Mouse (Mus musculus) adrenal gland, postnatal 4 days (tissue): ENCODE measurements at regions not wholly inside any gene's neighbourhood (a gene's known extent, or its start where the extent isn't known, plus 50 kb on each side); places are given as distances from the start of the nearest gene placed in this dataset.

ENCODE experiments used
- DNase-seq, 2 experiments: peaks; one replicate each; pipeline ENCODE4 v3.0.0; 2021 to 2022; ENCODE audit warnings: low spot score in 2 of 2, mixed read lengths in 2 of 2

DNA sequence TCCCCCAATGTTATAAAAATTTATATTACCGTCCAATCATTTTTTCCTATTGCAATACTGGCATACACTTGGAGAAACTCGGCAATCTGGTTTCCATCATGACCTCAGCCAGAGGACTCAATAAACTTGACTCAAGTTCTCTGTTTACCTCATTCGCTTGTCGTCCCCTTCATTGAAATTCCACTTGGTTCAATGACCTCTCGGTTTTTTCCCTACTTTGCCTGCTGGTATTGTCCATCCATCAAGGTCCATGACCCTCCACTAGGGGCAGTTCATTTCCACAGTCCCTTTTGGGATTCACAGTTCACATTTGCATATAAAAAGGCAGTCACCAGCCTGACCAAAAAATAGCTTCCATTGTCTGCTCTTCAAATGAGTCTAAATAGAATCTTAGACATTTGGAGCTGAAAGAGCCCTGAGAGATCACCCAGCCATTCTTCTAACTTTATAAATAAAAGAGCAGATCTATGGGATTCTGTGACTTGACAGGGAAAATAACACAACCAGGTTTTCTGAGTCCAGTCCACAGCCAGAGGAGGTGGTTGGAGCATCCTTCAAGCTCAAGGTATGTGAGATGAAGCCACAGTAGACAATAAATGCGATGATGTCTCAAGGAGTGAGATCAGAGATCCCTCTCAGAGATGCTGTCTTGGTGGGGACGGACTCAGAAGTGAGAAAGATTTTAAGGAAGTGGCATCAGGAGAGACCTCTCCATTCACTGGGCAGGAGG lies 347.4 kb upstream of the Jarid2 start:
- DNase-seq, result no peak

DNA sequence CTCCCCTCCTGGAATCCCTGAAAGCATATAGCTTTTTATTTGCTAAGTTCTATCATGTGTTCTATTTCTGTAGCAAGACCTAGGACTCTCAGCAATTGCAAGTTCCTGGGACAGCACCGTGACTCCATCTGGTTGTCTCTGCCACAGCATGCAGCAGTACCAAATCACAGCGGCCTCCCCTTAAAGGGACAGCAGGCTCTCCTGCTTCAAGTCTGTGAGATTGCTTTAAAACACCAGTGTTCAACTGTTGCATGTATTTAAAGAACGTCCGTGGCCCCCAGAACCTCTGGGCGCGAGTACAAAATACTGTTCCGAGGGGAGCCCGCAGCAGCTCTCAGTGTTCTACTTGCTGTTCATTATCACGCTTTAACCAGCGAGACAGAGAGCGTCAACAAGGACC lies 346.0 kb upstream of the Jarid2 start:
- no peak for DNase-seq

DNA sequence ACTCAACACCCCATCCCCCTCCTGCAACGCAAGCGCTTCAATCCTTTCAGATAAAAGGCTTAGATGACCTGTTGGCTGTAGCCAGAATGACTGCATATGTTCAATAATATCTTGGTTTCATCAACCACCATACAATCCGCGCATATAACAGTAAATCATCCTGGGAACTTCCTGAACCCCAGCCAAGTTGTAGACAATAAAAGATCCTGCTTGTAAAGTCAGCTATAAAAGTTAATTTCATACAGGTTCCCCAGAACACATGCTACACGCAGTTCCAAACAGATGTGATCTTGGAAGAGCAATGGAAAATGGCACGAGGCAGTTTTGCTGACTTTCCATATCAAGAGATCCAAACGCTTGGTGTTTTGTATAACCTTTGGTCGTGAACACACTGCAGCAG lies 342.5 kb upstream of the Jarid2 start:
- DNase-seq, result no peak

DNA sequence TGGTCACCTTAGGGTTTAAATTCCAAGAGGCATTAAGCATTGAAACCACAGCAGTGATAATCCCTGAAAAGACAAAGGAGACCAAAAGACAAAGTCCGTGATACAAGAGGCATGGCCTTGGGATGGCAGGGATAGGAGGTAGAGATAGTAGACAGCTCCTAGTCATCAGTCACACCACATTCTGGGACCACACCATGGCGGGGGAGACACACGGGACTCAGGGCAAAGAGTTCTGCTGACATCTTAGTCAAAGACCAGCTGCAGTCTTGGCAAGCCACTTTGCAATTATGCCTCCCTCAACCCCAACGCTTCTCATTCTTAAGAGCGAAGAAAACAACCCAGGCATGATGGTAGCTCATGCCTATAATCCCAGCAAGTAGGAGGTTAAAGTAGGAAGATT lies 339.6 kb upstream of the Jarid2 start:
- no peak for DNase-seq

DNA sequence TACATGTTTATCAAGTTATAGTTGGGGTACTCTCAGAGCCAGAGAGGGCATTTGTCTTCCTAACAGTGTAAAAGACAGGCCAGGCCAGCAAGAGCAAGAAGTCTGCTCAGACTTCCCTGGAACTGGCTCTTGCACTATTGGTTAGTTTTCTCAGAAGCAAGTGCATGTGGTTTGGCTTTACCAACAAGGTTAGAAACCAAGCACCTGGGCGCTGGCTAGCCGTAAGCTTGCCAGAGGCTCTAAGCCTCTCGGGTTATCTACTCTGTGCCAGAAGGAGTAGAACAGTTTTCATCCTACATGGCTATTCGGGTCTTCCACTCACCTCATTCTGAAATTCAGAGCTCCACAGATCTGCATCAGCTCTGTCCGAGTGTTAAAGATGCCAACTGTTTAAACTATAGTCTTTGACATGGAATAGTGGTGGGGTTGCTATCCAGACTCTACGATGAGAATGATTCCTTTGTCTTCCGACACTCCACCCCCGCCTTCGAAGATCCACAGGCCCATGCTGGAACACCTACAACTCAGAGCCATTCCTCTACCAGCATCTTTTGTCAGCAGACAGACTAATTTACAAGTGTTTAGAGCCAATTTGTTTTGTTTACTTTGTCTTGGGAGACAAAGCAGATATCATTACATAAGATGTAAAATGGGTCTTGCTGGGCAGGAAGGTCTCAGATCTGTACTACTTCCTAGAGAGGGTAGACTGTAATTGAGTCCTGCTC lies 338.4 kb upstream of the Jarid2 start:
- DNase-seq, result no peak

DNA sequence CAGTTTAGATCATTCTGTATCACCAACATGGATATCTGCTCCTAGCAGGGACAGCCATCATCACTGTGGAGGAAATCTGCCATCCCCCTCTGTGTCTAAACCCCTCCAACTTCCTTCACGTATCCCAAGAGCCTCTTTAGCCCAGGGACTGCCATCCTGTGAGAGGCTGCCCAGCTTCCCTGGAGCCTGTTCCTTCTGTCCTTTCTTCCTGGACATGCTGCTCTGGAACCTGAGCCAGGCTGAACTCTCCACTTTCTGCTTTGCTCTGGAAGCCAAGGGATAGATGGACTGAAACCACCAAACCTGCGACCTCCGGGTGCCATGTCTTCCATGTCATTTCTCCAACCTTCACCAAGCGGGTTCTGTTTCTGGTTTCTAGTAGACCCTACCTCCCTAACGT lies 335.3 kb upstream of the Jarid2 start:
- no peak for DNase-seq

DNA sequence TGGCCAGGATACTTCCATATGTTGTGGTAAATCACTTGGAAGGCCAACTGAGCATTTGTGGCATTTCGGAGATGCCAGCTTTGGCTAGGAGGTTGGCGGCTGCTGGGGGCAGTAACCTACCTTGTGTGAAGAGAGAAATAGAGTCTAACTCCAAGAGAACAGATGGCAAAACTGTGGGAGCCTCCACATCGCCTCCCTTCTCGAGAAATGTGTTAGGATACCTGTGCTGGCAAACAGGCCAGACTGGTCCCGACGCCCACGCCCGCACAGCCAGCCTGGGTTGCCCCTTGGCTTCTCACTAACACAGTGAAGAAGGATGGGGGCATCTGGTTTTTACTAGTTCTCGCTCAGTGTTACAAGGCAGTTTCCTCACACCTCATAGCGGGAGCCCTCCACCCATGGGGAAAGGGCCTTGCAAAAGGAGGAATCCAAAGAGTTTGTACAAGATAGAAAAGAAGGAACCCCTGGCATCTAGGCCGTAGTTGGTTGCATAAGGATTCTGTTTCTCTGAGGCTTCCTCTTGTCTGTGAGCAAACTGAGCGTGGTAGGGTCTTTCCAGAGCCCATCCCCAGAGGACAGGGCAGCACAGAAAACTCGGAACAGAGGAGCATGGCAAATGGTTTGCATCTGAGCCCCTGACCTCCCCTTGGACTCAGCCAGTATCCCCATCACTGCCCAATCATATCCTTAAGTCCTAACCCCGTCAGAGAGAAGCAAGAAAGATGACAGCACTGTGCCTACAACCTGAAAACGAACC lies 330.5 kb upstream of the Jarid2 start:
- DNase-seq, result no peak

DNA sequence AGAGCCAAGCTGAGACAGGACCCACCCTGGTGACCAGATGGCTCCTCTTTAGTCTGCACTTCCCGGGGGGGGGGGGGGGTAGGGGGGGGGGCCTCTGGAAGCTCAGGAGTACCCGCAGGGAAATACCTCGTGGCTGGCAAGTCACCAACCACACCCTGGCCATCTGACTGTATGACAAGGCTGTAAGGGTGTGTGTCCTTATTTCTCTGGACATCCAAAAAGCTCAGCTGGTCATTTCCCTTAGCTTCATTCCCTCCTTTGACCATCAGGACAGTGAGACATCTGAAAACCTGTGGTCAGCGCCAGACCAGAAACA lies 329.9 kb upstream of the Jarid2 start:
- DNase-seq, result no peak

DNA sequence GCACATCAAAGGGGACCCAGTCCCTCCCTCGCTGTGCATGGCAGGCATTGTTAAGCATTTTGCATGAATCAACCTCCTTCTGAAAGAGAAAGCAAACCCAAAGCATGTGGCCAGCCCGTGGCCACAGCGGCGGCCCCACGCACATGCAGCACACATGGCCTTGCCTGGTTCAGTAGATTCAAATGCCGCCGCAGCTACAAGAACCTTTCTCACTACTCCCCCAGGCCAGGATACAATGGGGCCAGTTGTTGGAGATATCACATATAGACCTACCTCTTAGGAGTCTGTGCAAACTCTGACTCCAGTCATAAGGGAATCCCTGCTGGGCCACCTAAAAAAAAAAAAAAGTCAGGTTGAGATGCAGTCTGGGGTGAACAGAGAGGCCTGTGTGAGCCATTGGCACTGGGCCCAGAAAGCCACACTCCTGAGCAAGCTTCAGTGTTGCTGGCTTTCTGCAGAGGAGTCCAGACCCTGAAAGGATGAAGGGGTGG lies 329.4 kb upstream of the Jarid2 start:
- DNase-seq, result no peak

DNA sequence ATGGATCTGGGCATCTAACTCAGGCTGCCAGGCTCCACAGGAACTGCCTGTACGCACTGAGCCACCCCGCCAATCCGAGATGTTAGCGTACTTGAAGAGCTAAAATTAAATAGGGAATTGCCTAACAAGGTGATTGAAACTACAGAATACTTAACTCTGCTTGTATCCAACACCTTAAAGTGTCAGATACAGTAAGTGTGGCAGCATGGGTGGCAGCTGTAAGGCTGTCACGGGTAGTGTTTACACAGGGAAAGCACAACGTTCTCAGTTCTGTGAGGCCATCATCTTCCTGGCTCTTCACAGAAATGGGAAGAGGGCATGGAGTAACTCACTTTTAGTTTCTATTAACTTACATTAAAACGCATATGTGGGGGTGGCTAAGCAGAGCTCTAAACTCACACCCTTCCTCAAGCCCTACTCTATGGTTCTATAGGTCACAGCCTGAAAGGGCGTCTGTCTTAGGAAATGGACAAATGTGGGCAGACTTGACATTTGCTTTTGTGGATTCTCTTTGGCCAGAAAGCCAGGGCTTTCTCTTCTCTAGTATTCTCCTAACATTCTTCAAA lies 325.2 kb upstream of the Jarid2 start:
- DNase-seq, result no peak

DNA sequence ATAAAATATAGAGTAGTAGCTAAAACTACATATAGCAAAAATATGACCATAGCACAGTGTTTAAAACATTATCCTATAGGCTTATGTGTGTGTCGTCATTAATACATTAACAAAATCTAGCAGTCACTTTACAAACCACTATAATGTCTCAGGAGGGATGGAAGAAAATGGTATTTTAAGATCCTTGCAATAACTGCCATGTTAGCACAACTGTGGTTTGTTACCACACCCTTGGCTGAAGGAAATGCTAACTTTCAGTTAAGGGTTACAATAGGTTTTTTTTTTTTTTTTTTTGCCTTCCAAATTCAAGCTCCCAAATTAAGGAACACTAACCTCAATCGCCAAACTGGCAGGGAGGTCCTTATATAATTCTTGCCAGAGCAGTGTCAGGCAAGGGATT lies 322.0 kb upstream of the Jarid2 start:
- no peak for DNase-seq

DNA sequence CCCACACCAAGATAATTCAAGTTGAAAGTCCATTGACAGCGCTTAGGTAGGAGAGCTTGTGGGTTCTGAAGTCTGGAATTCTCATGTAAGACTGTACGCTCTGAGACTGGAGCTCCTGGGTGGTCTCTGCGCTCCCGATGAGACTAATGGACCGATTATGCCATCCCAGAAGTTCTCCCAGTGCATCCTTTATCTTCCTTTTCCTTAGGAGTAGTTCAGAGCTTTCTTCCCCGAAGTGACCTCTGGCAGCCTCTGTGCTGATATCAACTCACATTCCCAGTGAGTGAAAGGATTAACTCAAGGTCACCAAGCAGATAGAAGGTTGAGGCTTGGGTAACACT lies 320.7 kb upstream of the Jarid2 start:
- DNase-seq, result no peak

DNA sequence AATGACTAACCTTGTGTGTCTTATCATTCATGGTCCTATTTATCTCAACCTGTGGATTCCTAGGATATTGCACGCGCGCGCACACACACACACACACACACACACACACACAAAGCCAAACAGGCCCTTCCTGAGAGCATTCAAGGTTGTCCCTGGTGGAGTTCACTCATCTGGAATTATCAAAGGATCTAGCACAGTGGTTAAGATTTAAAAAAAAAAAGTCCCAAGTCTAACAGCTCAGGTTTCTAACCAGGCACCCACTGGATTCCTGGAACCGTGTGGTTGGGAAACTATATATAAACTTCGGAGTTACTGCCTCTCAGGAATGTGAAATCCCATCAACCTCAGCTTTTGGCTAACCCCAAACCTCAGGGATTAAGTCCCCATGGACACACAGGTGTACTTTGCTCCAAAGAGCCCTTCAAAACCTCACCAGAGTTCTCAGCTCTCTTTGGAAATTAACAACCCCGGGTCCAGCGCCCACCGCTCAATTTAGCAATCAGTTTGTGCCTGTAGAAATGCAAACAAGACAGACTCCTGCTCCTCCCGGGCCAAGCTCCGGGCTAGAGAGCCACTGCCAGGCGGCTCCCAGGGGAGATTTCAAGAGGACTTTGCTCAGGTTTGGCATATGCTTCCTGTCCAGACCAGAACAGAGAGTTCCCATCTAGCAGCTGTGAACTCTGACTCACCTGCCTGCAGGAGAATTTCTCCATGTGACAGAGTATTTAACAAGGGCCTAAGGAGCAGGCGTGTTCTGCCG lies 320.1 kb upstream of the Jarid2 start:
- peak in 1 of 2 experiments; percentile 10 for DNase-seq

DNA sequence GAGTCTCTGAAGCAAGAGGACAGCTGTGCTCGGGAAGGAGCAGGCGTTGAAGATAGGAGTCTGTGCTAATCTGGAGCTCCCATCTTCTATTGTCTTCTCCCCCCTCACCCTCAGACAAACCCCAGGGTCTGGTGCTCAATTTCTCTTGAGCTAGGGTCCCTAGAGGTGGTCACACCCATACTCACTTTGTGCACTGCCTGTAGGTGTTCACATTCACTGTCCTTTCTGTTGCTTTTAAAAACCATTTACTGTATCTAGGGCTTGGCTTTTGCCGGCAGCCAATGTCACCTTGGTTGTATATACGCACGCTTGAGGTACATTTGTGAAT lies 319.6 kb upstream of the Jarid2 start:
- DNase-seq, result no peak

DNA sequence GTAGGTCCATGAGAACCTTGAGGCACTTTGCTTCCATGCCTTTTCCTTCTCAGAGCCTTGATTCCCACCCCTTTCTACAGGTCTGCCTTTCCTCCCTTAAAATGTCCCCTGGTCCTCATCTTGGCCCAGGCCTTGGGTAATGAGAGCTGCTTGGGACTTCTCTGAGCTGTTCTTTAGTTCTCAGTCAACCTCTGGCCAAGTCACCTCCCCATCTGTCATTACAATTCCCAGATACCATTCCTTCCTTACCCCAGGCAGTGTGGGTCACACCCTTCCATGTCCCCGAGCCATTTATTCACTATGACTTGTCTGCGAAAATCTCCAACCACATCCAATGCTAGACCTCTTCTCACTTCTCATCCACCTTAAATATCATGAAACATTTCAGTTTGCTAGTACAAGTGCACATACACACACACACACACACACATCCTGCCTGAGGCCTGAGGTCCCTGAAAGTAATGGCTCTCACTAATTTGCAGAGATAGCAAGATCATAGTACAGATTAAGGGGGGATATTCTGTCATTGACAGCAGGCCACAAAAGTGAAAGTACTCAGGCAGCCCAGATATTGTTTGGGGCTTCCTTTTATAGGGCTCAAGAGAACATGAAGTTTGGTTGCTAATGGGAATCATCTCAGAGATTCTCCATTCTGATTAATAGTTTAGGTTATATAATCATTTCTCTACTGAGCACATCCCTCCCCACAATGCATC lies 317.3 kb upstream of the Jarid2 start:
- no peak for DNase-seq

DNA sequence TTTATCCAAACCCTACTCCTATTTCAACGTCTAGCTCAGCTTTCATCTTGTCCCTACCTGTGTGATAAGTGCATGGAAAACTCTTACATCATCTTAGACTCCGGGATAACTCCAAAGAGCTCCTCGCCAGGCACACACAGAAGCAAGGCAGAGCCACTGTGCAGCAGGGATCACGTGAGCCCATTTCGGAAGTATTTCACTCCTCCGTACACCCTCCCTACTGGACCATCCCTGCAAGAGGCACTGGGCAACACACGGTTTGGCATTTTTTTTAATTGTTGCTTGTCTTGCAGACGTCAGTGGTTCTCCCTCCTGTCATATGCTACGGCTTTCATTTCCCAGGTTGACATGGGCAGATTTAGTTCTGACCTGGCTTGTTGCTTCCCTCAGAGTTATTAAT lies 316.0 kb upstream of the Jarid2 start:
- no peak for DNase-seq

DNA sequence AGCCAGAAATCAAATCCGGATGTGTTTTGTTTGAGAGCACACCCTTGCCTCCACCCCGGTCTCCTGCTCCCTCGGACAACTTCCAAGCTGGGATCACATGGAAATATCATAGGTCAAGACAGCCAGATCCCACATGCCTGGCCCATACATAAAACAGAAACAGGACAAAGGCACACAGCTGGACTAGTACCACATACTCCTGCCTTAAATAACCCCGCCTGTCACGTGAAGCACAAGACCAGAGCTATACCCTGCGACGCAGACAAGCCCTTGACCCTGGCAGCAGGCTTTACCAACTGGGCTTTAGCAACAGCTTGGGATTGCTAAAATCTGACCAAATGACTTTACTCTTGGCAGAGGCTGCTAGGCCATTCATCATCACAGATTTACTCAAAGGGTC lies 313.3 kb upstream of the Jarid2 start:
- DNase-seq, result no peak

DNA sequence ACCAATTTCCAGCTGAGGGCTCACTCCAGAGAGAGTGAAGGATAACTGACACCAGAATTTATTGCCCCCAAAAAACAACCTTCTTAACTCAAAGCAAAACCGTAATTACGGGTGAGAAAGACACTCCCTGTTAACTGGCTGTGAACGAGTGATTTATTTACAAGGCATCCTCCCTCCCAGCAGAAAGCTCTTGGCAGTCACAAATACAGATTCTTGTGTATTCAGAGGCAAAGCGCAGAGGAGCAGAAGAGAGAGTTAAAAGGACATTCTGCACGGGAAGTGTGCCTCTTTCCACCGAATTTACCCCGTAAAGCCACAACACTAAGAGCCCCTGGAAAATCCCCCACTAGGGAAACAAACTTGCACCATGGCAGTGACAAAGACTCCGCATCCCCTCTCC lies 312.3 kb upstream of the Jarid2 start:
- DNase-seq, result no peak

DNA sequence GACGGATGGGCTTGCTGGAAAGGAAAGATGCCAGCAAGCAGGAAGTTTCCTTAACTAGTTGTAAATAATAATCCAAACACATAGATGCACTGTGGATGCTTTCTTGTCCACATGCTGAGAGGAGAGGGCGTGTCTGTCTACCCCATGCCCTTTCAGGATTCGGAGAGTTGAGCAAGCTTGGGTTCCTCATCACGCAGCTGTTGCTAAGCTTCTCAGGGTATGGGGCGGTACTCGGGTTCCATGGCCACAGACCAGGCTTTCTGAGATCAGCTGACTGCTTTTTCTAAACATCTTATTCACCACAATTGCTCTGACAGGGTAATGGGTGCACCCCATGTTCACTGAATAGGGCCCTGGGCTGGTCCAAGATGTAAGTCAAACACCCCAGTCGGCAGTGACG lies 310.2 kb upstream of the Jarid2 start:
- DNase-seq, result no peak

DNA sequence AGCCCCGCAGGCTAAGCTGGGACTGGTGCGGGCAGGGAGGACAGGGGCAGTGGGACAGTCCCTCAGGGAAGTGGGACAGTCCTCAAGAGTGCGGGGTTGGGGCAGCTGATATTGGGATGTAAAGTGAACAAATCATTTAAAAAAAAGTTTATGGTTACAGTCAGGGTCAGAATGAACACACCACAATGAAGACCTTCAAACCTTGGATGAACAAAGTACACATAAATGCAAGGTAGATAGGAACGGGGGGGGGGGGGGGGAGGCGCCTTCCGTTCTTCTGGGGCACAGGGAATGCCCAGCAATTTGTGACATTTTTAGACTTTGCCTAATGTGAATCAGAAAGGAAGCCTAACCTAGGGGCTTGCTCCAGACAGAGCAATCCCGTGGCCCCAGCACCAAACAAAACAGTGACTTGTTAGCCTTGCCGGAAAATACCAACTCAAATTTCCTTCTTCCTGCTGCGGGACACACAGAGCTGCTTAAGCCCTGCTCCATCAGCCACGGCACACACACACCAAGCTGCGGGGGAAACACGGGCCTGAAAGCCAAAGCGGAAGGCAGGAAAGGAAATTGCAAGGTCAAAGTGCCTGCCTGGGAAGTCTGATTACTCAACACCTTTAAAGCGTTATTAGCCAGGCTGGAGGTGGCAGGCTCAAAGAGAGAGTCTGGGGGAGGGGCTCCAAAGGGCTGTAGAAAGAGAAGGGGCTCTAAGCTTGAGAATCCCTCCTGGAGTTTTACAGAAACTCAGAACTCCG lies 309.6 kb upstream of the Jarid2 start:
- DNase-seq, result peak in 1 of 2 experiments; percentile 19
